Mouse (Mus musculus): ENCODE results near the gene Ucp3.

DNA sequence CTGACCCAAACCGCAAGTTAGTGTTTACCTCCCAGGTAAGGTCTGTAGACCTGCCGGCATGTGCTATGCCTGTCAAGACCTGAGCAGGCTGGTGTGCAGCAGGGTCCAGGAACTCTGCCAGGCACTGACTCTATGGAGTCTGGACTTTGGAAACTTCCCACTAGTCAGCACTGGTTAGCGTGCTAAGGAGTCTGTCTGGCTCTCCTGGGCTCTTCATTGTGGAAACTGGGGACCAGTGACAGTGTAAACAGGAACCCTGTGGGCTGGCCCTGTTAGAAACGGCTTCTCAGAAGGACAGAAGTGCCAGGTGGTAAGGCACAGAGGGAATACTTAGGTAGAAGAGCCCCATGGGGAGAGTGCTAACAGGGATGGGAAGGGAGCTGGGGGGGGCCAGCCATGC is 7.5 kb upstream of the Ucp3 start:
- TF ChIP-seq CTCF (IDR thresholded peaks at IDR 0.05; ENCODE audit: low read depth, low read length) (no peak), POLR2A (IDR thresholded peaks at IDR 0.05; ENCODE audit: extremely low read depth, insufficient read depth, low read length) (no peak)
